Mouse (Mus musculus) heart, embryonic 14.5 days (tissue): ENCODE results near the gene F13b. TPM values are rescaled to one million over a fixed set of nuclear protein-coding genes. Genes with fewer than 3 reads are reported as not detected.

Experiments used
- ATAC-seq: fragments of 200-750 bp; cut with Nextera tagmentation; 2 replicates; pipeline ENCODE4 v1.8.0; 2017; ENCODE audit warnings: low read depth, moderate TSS enrichment; ENCODE audit not compliant: insufficient number of reproducible peaks, insufficient read depth, low FRiP score
- H3K27ac ChIP-seq, 2 experiments: fragments of 200-500 bp in 1 of 2; fragments of 300-500 bp in 1 of 2; sonication (generic) in 1 of 2; replicated peaks in 1 of 2; 2 replicates each; pipeline ENCODE4 v1.5.1; 2012 to 2014; ENCODE audit warnings: low read depth in 2 of 2, low read length in 2 of 2, control low read depth in 1 of 2, mild to moderate bottlenecking in 1 of 2, mixed read lengths in 1 of 2; ENCODE audit not compliant: control insufficient read depth in 1 of 2, insufficient read depth in 1 of 2
- H3K27me3 ChIP-seq: fragments of 300-500 bp; sonication (generic); 2 replicates; pipeline ENCODE4 v1.6.1; 2014; ENCODE audit warnings: mild to moderate bottlenecking, low read length, control low read depth; ENCODE audit not compliant: control insufficient read depth, insufficient read depth
- H3K36me3 ChIP-seq: fragments of 300-500 bp; sonication (generic); 2 replicates; pipeline ENCODE4 v1.6.1; 2014; ENCODE audit warnings: mild to moderate bottlenecking, control low read depth, low read length, mixed read lengths; ENCODE audit not compliant: control insufficient read depth, insufficient read depth
- H3K4me1 ChIP-seq, 2 experiments: fragments of 200-500 bp in 1 of 2; fragments of 300-500 bp in 1 of 2; sonication (generic) in 1 of 2; 2 replicates each; pipeline ENCODE4 v1.6.1; 2012 to 2014; ENCODE audit warnings: low read length in 2 of 2, control low read depth in 1 of 2, mixed read lengths in 1 of 2; ENCODE audit not compliant: control insufficient read depth in 2 of 2, insufficient read depth in 2 of 2
- H3K4me2 ChIP-seq: fragments of 300-500 bp; sonication (generic); 2 replicates; pipeline ENCODE4 v1.6.1; 2014; ENCODE audit warnings: mild to moderate bottlenecking, low read length
- H3K4me3 ChIP-seq, 2 experiments: fragments of 200-500 bp in 1 of 2; fragments of 300-500 bp in 1 of 2; sonication (generic) in 1 of 2; 2 replicates each; pipeline ENCODE4 v1.5.1; 2012 to 2014; ENCODE audit warnings: low read length in 2 of 2, mild to moderate bottlenecking in 2 of 2, control low read depth in 1 of 2, low read depth in 1 of 2, moderate library complexity in 1 of 2; ENCODE audit not compliant: control insufficient read depth in 1 of 2, insufficient read depth in 1 of 2
- H3K9ac ChIP-seq: fragments of 300-500 bp; sonication (generic); 2 replicates; pipeline ENCODE4 v1.6.1; 2014; ENCODE audit warnings: mild to moderate bottlenecking, low read length
- H3K9me3 ChIP-seq: fragments of 300-500 bp; sonication (generic); 2 replicates; pipeline ENCODE4 v1.6.1; 2016; ENCODE audit warnings: low read length, control low read depth; ENCODE audit not compliant: control insufficient read depth
- WGBS: fragments of 180-500 bp; shearing (Covaris S2); extraction: QIAGEN DNeasy Blood & Tissue Kit; methylation state at CpG from one replicate; pipeline ENCODE4 v1.1.7; 2014; 5-methylcytosine and 5-hydroxymethylcytosine counted together
- polyA plus RNA-seq: library from polyadenylated mRNA; unstranded; fragments of >200 nt; fragmentation: Nextera tagmentation; extraction: Ambion mirVana; gene quantifications from 2 replicates; pipeline ENCODE4 v1.2.1, GENCODE M21; 2014

F13b gene
- polyA plus RNA-seq, 1 experiment from 2014 or later, result not detected

DNA sequence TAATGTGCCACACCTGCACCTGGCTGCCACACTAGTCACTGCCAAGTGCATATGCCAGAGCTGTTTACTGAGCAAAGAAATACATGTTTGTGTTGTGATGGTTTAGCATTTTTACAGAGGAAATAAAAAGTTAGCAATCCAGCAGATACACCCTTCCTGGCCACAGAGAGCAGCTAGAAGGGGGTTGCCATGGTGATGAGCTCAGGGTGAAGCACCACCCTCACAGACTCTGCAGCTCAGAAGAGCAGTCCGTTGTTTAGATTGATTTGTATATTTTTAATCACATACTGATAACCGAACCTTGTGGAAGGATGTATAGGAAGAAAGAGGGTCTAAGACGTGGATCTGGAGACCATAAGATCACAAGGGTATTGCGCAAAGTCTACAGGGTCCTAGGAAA, 20.4 kb upstream of the F13b start:
- Histone ChIP-seq H3K9ac (no peak overlapping the region), H3K4me3 (no peak overlapping the region), H3K36me3 (peaks cover 91% of the 10 kb centered on the region), H3K4me1 (no peaks in the 10 kb centered on the region), H3K4me2 (no peak overlapping the region), H3K27ac (no peak overlapping the region), H3K9me3 (no peaks in the 10 kb centered on the region), H3K27me3 (no peaks in the 10 kb centered on the region)
- 87% methylated on average over 4 of the region's 4 CpGs for WGBS
- ATAC-seq, result no peak

DNA sequence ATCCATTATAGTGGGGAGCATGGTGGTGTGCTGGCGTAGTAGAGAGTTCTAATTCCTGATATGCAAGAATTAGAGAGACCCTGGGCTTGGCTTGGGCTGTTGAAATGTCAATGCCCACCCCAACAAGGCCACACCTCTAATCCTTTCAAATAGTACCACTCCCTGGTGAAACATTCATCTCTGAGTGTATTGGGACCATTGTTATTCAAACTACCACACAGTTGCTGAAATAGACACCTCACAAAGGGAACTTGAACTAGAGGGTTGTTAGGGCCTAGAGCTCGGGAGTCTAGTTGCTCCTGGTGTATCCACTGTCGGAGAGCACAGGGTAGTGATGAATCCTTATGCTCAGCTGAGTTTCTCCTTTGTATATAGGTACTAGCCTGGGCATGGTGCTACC, 6.9 kb upstream of the F13b start:
- no peaks in the 10 kb centered on the region for H3K9me3 ChIP-seq
- no peak overlapping the region for H3K9ac ChIP-seq
- H3K27ac ChIP-seq, result no peak overlapping the region
- H3K27me3 ChIP-seq, result no peaks in the 10 kb centered on the region
- H3K4me3 ChIP-seq, result no peak overlapping the region
- peaks cover 57% of the 10 kb centered on the region for H3K36me3 ChIP-seq
- no peak overlapping the region for H3K4me2 ChIP-seq
- ATAC-seq, result no peak
- H3K4me1 ChIP-seq, result no peaks in the 10 kb centered on the region
- 93% methylated on average over 3 of the region's 3 CpGs for WGBS

DNA sequence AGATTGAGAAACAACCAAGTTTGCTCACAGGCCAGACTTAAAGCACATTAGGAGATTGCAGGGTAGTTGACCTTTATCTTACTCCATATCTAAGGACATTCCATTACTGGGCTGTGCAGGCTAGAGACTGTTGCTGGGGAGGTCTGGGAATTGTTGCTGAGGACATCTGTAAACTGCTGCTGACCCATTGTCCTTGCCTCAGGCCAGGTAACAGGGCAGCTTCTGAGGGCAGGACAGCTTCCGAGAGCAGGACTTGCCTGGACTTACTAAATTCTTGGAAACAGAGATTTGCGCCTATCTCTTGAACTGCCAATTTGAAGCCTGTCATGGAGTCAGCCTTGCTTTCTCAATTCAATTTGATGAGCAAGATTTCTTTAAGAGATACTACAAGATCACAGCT, 6.1 kb upstream of the F13b start:
- no peak overlapping the region for H3K9ac ChIP-seq
- 83% methylated on average over 2 of the region's 2 CpGs for WGBS

DNA sequence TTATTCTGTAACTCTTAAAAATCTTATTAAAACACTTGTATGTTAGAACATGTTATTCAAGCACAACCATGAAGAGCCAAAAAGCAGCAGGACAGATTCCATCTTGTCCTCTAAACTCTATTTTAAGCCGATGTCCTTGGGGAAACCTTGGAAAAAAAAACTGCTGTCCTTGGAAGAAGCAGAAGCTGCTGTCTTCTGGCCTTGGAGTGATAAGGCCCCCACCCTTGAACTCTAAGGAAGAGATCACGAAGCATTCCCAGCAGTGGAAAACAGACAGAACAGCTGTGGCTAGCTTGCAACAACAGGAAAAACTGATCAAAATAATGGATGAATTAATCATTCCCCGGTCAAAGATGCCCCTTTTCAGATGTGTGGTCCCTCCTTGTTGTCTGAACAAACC, 5.3 kb upstream of the F13b start:
- Histone ChIP-seq H3K36me3 (peaks cover 41% of the 10 kb centered on the region), H3K9ac (no peak overlapping the region), H3K27me3 (no peaks in the 10 kb centered on the region), H3K4me1 (no peaks in the 10 kb centered on the region), H3K4me2 (no peak overlapping the region), H3K9me3 (no peaks in the 10 kb centered on the region), H3K4me3 (no peak overlapping the region), H3K27ac (no peak overlapping the region)
- 71% methylated on average over 3 of the region's 3 CpGs for WGBS
- ATAC-seq, result no peak

More for the DNA sequence above, 6.1 kb upstream of the F13b start:
- no peaks in the 10 kb centered on the region for H3K4me1 ChIP-seq
- no peak overlapping the region for H3K27ac ChIP-seq
- no peaks in the 10 kb centered on the region for H3K9me3 ChIP-seq
- peaks cover 49% of the 10 kb centered on the region for H3K36me3 ChIP-seq
- H3K4me3 ChIP-seq, result no peak overlapping the region
- no peak overlapping the region for H3K4me2 ChIP-seq
- H3K27me3 ChIP-seq, result no peaks in the 10 kb centered on the region
- ATAC-seq, result no peak

DNA sequence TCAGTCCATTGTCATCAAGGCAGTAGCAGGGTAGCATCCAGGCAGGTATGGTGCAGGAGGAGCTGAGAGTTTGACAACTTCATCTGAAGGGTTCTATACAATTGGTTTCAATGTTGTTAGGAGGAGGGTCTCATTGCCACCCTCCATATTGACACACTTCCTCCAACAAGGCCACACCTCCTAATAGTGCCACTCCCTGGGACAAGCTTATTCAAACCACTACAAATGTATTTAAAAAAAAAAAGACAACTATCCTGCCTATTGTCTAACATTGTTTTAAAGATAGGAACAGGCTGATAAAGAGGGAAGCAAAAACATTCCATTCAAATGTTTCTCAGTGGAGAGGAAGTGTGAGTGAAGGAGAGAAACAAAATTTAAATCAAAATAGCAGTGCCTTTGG, 1.8 kb upstream of the F13b start:
- Histone ChIP-seq H3K27me3 (no peaks in the 10 kb centered on the region), H3K4me1 (no peaks in the 10 kb centered on the region)
- ATAC-seq, result no peak

DNA sequence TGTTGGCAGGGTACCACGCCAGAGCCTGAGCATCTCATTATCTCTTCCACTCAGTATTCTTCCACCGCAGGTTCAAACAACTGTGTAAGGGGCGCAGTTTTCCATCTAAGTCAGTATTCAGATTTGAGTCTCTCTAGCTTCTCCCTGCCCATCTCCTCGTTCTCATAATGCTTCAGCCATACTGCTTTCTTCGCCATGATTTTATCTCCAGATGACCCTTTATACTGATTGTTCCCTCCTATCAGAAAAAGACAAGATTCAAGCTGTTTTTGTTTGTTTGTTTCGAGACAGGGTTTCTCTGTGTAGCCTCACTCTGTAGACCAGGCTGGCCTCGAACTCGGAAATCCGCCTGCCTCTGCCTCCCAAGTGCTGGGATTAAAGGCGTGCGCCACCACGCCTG, 13.1 kb downstream of the F13b start:
- H3K4me1 ChIP-seq, result no peaks in the 10 kb centered on the region
- H3K27me3 ChIP-seq, result no peaks in the 10 kb centered on the region
- H3K36me3 ChIP-seq, result no peaks in the 10 kb centered on the region
- no peaks in the 10 kb centered on the region for H3K9me3 ChIP-seq
- ATAC-seq, result no peak
- H3K4me3 ChIP-seq, result no peak overlapping the region
- no peak overlapping the region for H3K9ac ChIP-seq
- no peak overlapping the region for H3K4me2 ChIP-seq
- no peak overlapping the region for H3K27ac ChIP-seq
- 87% methylated on average over 12 of the region's 12 CpGs for WGBS

More for the DNA sequence above, 1.8 kb upstream of the F13b start:
- Histone ChIP-seq H3K9me3 (no peaks in the 10 kb centered on the region), H3K9ac (no peak overlapping the region), H3K4me3 (no peak overlapping the region), H3K4me2 (no peak overlapping the region), H3K27ac (no peak overlapping the region), H3K36me3 (peaks cover 8% of the 10 kb centered on the region)

DNA sequence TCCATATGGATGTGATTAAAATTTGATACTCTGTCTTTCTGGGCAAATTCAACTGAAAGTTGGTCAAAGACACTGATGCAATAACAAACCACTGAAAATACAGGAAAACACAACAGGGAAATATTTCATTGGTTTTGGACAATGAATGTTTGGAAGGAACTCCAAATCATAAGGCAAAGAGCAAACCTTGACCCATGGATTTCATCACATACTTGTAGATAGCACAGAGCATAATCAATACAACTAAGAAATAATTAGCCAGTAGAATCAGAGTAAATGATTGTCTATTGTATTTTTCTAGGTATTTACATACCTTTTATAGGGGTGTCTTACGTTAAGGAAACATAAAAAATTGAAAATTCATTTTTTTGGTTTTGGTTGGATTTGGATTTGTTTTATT, 47.0 kb downstream of the F13b start:
- ATAC-seq, result no peak
- Histone ChIP-seq H3K27ac (no peak overlapping the region), H3K9me3 (no peaks in the 10 kb centered on the region), H3K4me2 (no peak overlapping the region), H3K9ac (no peak overlapping the region), H3K36me3 (no peaks in the 10 kb centered on the region), H3K27me3 (no peaks in the 10 kb centered on the region), H3K4me3 (no peak overlapping the region), H3K4me1 (no peaks in the 10 kb centered on the region)
- 81% methylated on average over 1 of the region's 1 CpGs for WGBS

DNA sequence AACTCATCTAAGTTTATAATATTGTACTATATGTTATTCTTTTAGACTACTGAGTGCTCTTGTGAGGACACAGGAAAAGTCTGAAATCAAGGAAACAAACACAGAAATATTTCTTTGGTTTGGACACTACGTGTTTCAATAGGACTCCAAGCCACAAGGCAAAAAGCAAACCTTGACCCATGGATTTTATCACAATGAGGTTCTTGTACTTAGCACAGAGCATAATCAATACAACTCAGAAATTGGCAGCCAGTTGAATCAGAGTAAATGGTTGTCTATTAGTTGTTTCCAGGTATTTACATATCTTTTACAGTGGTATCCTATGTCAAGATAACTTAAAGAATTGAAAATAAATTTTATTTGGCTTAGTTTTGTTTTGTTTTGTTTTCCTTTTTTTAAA, 49.8 kb downstream of the F13b start:
- no peak overlapping the region for H3K9ac ChIP-seq
- no peaks in the 10 kb centered on the region for H3K9me3 ChIP-seq
- no peak overlapping the region for H3K4me2 ChIP-seq
- H3K27me3 ChIP-seq, result no peaks in the 10 kb centered on the region
- WGBS, result 82% methylated on average over 1 of the region's 1 CpGs
- no peak for ATAC-seq
- no peak overlapping the region for H3K4me3 ChIP-seq
- H3K27ac ChIP-seq, result no peak overlapping the region
- no peaks in the 10 kb centered on the region for H3K4me1 ChIP-seq
- H3K36me3 ChIP-seq, result no peaks in the 10 kb centered on the region
